Mouse (Mus musculus): Measurements from ENCODE around the gene Slc35d1.

GRCm38 (mm10) chr4:103247249-103247648 is 32.3 kb upstream of the Slc35d1 start:
- no peak for TF ChIP-seq CTCF (IDR thresholded peaks at IDR 0.05)
- TF ChIP-seq EP300 (IDR thresholded peaks at IDR 0.05) = no peak

Measured in lung, postnatal 0 days (tissue).